In genomic region chr3:105019826-105020692, GRCm38 (mm10) we compare ENCODE assay signal across 13 mouse cellular contexts. TPM values are rescaled to one million over a fixed set of nuclear protein-coding genes. Genes with fewer than 3 reads are reported as not detected.
A peak's percentile ranks its signal among the peaks of the same experiment; 100 is the strongest.
DNase-seq lines count a peak whose midpoint lies in the region; ATAC-seq and TF ChIP-seq lines count a peak whose summit lies in the region.
"Had no signal": no experiment of that assay in that cellular context is flagged by ENCODE, and none has a peak within 500 bp of the region (broad histone marks: within the 10 kb centered on the region; RNA-seq: fewer than 3 reads in every experiment).

No protein-coding gene starts in this region.

- no peaks in the 10 kb centered on the region for H3K79me2 ChIP-seq in CH12.LX (replicated peaks; ENCODE audit: control insufficient read depth, extremely low read depth, insufficient read depth, poor library complexity, severe bottlenecking)

- WGBS in heart, embryonic 16.5 days = 31% methylated on average over 12 of the region's 12 CpGs
- 11% methylated on average over 12 of the region's 12 CpGs for whole genome bisulfite sequencing in lung, adult 2 months

- no peak for TF ChIP-seq EP300 in CH12.LX (IDR thresholded peaks at IDR 0.05; ENCODE audit: low read length)

- no peaks in the 10 kb centered on the region for H3K36me3 ChIP-seq in CH12.LX (replicated peaks in 1 of 2; ENCODE audit: control insufficient read depth in 1 of 2, insufficient read depth in 1 of 2, low read length in 1 of 2)
- peaks cover 4% of the 10 kb centered on the region; the same call in 1 of the 2 replicates for H3K36me3 ChIP-seq in heart, embryonic 16.5 days (ENCODE audit: control insufficient read depth, insufficient read depth)
- H3K36me3 ChIP-seq: limb, embryonic 15.5 days had no signal

- DNase-seq in gastrocnemius, adult 2 months = no peak
- no peak for DNase-seq in gastrocnemius, adult 8-10 months (ENCODE audit: low spot score in 2 of 2)
- no peak for DNase-seq in CH12.LX (ENCODE audit: extremely low read depth)
- no peak for DNase-seq in lung, adult 2 months
- no peak for DNase-seq in thymus, postnatal 10 days (ENCODE audit: low spot score in 2 of 2)
- no peak for DNase-seq in retina, embryonic 14.5 days (ENCODE audit: low spot score)
- DNase-seq in left cerebral cortex, adult 9 months (ENCODE audit: low spot score in 2 of 2) = no peak
- DNase-seq: gastrocnemius, postnatal 36 days; thymus, postnatal 14 days had no signal

- no peak for ATAC-seq in heart, embryonic 16.5 days (replicated peaks; ENCODE audit: extremely low read depth, insufficient read depth, low FRiP score)
- ATAC-seq: activated CD4-positive, CD25-positive, alpha-beta regulatory T cell, adult 4 months had no signal

- no peaks in the 10 kb centered on the region for H3K9me3 ChIP-seq in CH12.LX (replicated peaks; ENCODE audit: low read length)
- H3K9me3 ChIP-seq in heart, embryonic 16.5 days (replicated peaks; ENCODE audit: control insufficient read depth, low read length) = no peaks in the 10 kb centered on the region
- H3K9me3 ChIP-seq: limb, embryonic 15.5 days had no signal

- H3K27ac ChIP-seq in gastrocnemius, adult 2 months = peak overlapping the region; percentile 87
- H3K27ac ChIP-seq in CH12.LX (ENCODE audit: insufficient read depth, low read depth) = no peak overlapping the region
- H3K27ac ChIP-seq in heart, embryonic 16.5 days (ENCODE audit: low read length) = peak overlapping the region; percentile 46
- H3K27ac ChIP-seq: limb, embryonic 15.5 days had no signal

- TF ChIP-seq RAD21 in CH12.LX (IDR thresholded peaks at IDR 0.05; ENCODE audit: low read depth, low read length) = no peak

- H3K9ac ChIP-seq in CH12.LX (ENCODE audit: insufficient read depth, low read depth) = no peak overlapping the region
- no peak overlapping the region for H3K9ac ChIP-seq in heart, embryonic 16.5 days (ENCODE audit: low read length)
- H3K9ac ChIP-seq: limb, embryonic 15.5 days had no signal

- dilution Hi-C loops in CH12.LX (cut with MboI; ENCODE audit: extremely low pct_ligation_motif_present, extremely low pct_unique_long_range_greater_than_20kb, low sequenced_read_pairs) = no loop called here

- peak overlapping the region; percentile 46 for H3K4me3 ChIP-seq in gastrocnemius, adult 2 months
- H3K4me3 ChIP-seq in CH12.LX (replicated peaks in 1 of 3; ENCODE audit: low read depth in 2 of 3, low read length in 2 of 3, poor library complexity in 1 of 3) = no peak overlapping the region
- H3K4me3 ChIP-seq in heart, embryonic 16.5 days (ENCODE audit: low read length) = no peak overlapping the region
- no peak overlapping the region for H3K4me3 ChIP-seq in lung, adult 2 months (replicated peaks; ENCODE audit: extremely low read depth, low read depth, low read length)
- H3K4me3 ChIP-seq: limb, embryonic 15.5 days had no signal

- H3K4me1 ChIP-seq in CH12.LX (ENCODE audit: control insufficient read depth in 1 of 2, insufficient read depth in 2 of 2) = peaks cover 3 to 8% of the 10 kb centered on the region in 2 experiments; a peak in 2 of 4 replicates
- H3K4me1 ChIP-seq in heart, embryonic 16.5 days (ENCODE audit: control insufficient read depth, insufficient read depth, low read length) = peaks cover 20% of the 10 kb centered on the region
- peaks cover 68% of the 10 kb centered on the region for H3K4me1 ChIP-seq in lung, adult 2 months (ENCODE audit: control insufficient read depth, insufficient read depth, low read length)

- intact Hi-C loops in gastrocnemius, adult 2 months (cut with DNase I) = loop anchor here (2.0 kb wide), 1 partner anchor 33 kb away; the partner anchor contains the start of gene Cttnbp2nl

- in situ Hi-C loops in CH12.LX (cut with MboI; ENCODE audit: low pct_ligation_motif_present, low pct_unique_long_range_greater_than_20kb, low sequenced_read_pairs) = no loop called here

- H3K4me2 ChIP-seq in CH12.LX (ENCODE audit: insufficient read depth, low read depth, poor library complexity, severe bottlenecking) = no peak overlapping the region
- no peak overlapping the region for H3K4me2 ChIP-seq in heart, embryonic 16.5 days (ENCODE audit: low read depth, low read length)
- H3K4me2 ChIP-seq: limb, embryonic 15.5 days had no signal

- no peak for TF ChIP-seq POLR2A in CH12.LX (IDR thresholded peaks at IDR 0.05; ENCODE audit: low read depth, low read length)
- TF ChIP-seq POLR2A in lung, adult 2 months (IDR thresholded peaks at IDR 0.05; ENCODE audit: borderline replicate concordance, extremely low read depth, low read depth, low read length) = 0 out of 2 replicates have a peak, but pooled peaks have one; percentile 35

- H3K27me3 ChIP-seq in CH12.LX (replicated peaks) = no peaks in the 10 kb centered on the region
- no peaks in the 10 kb centered on the region for H3K27me3 ChIP-seq in heart, embryonic 16.5 days (ENCODE audit: control insufficient read depth, insufficient read depth, low read length)
- H3K27me3 ChIP-seq: limb, embryonic 15.5 days had no signal

- TF ChIP-seq CTCF in gastrocnemius, adult 2 months (IDR thresholded peaks at IDR 0.05) = no peak
- TF ChIP-seq CTCF in CH12.LX (conservative IDR thresholded peaks at IDR 0.05 in 1 of 2, IDR thresholded peaks at IDR 0.05 in 1 of 2; ENCODE audit: low read depth in 2 of 2, low read length in 2 of 2) = no peak
- TF ChIP-seq CTCF in lung, adult 2 months (IDR thresholded peaks at IDR 0.05; ENCODE audit: insufficient read depth, low read length) = no peak

TF ChIP-seq in CH12.LX, 34 proteins besides CTCF, POLR2A, EP300 and RAD21:
- TF ChIP-seq BHLHE40 (IDR thresholded peaks at IDR 0.05; ENCODE audit: low read depth, low read length) = peak; percentile 36; the same call in 1 of the 2 replicates
- no peak for TF ChIP-seq E2F4 (IDR thresholded peaks at IDR 0.05; ENCODE audit: insufficient replicate concordance, low read depth, low read length)
- TF ChIP-seq NELFE (IDR thresholded peaks at IDR 0.05; ENCODE audit: low read depth, low read length) = no peak
- no peak for TF ChIP-seq USF2 (conservative IDR thresholded peaks at IDR 0.05; ENCODE audit: low read depth, low read length)
- TF ChIP-seq KAT2A (IDR thresholded peaks at IDR 0.05; ENCODE audit: insufficient replicate concordance, low read length) = no peak
- TF ChIP-seq CHD1 (IDR thresholded peaks at IDR 0.05; ENCODE audit: low read depth, low read length) = no peak
- TF ChIP-seq MXI1 (IDR thresholded peaks at IDR 0.05; ENCODE audit: low read depth, low read length) = no peak
- TF ChIP-seq UBTF (IDR thresholded peaks at IDR 0.05; ENCODE audit: low read depth, low read length) = no peak
- no peak for TF ChIP-seq ZMIZ1 (IDR thresholded peaks at IDR 0.05; ENCODE audit: low read depth, low read length)

RNA-seq across cellular contexts. Expression of gene Cttnbp2nl, which starts 32.9 kb away (rescaled TPM):
- 1 to 10 TPM; 4.5 to 8.4 TPM for total RNA-seq in gastrocnemius, adult 2 months (2021)
- total RNA-seq in gastrocnemius, adult 8-10 months (2022) = 1 to 10 TPM; 2.7 to 5.5 (median 4.0) TPM
- total RNA-seq in CH12.LX (2012; rRNA removed) (0.17 and 0.21 TPM in 2 replicates), CH12.LX (2014; rRNA removed) (0.28 and 0.43 TPM in 2 replicates)
- 0.70 and 0.78 TPM in 2 replicates for polyA plus RNA-seq in CH12.LX (2012; ENCODE audit: insufficient read length, low read depth)
- 19.4 and 21.7 TPM in 2 replicates for polyA plus RNA-seq in heart, embryonic 16.5 days (2015; fragmentation: Nextera tagmentation; extraction: Ambion mirVana)
- polyA plus RNA-seq in lung, adult 2 months (2012; rRNA removed) = 18.5 and 21.6 TPM in 2 replicates
- polyA plus RNA-seq: activated CD4-positive, CD25-positive, alpha-beta regulatory T cell, adult 4 months had no signal

RNA-seq across cellular contexts. Expression of gene 4930564D02Rik, which starts 46.6 kb away (rescaled TPM):
- total RNA-seq in gastrocnemius, adult 2 months (2021) = not detected
- total RNA-seq in gastrocnemius, adult 8-10 months (2022) = not detected
- total RNA-seq in CH12.LX (2012; rRNA removed) (not detected in 2 replicates), CH12.LX (2014; rRNA removed) (not detected in 2 replicates)
- polyA plus RNA-seq in CH12.LX (2012; ENCODE audit: insufficient read length, low read depth) = not detected in 2 replicates
- polyA plus RNA-seq in heart, embryonic 16.5 days (2015; fragmentation: Nextera tagmentation; extraction: Ambion mirVana) = not detected in 2 replicates
- not detected in 2 replicates for polyA plus RNA-seq in lung, adult 2 months (2012; rRNA removed)
- total RNA-seq: gastrocnemius, postnatal 36 days; neutrophil, adult 5-6 weeks had no signal
- polyA plus RNA-seq: activated CD4-positive, CD25-positive, alpha-beta regulatory T cell, adult 4 months; limb, embryonic 15.5 days had no signal

RNA-seq across cellular contexts. Expression of gene Wnt2b, which starts 58.3 kb away (rescaled TPM):
- total RNA-seq in gastrocnemius, adult 2 months (2021) = under 1 TPM; 0.13 to 0.31 TPM
- under 1 TPM; 0.07 to 0.46 (median 0.10) TPM for total RNA-seq in gastrocnemius, adult 8-10 months (2022)
- total RNA-seq in CH12.LX (2012; rRNA removed) = not detected in 2 replicates
- not detected in 2 replicates for total RNA-seq in CH12.LX (2014; rRNA removed)
- 0.12 and 0.16 TPM in 2 replicates for polyA plus RNA-seq in CH12.LX (2012; ENCODE audit: insufficient read length, low read depth)
- 1.0 and 1.1 TPM in 2 replicates for polyA plus RNA-seq in heart, embryonic 16.5 days (2015; fragmentation: Nextera tagmentation; extraction: Ambion mirVana)
- 3.5 and 4.9 TPM in 2 replicates for polyA plus RNA-seq in lung, adult 2 months (2012; rRNA removed)
- total RNA-seq: neutrophil, adult 5-6 weeks had no signal
